Mouse (Mus musculus) lung, postnatal 25 days (tissue): ENCODE results near the gene Rptor.

Experiments
- DNase-seq: peaks from one replicate; pipeline ENCODE4 v3.0.0; 2022; ENCODE audit warnings: low spot score

Gene Rptor

DNA sequence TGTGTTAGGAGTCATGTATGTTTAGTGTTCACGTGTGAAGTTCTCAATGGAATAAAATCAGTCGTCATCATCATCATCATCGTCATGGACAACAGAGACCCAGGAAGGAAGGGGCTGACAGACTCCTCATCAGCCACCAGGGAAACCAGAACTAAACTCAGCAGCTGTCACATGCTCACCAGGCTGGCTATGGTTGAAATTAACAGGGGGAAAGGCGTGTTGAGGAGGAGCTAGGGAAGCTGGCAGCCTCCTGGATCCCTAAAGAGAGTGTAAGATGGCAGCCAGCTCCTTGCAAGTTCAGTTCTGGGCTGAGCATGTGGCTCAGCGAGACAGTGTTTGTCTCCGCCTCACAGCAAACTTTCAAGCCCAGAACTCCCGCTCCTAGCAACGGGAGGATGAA lies 332.1 kb downstream of the Rptor start:
- no peak for DNase-seq

DNA sequence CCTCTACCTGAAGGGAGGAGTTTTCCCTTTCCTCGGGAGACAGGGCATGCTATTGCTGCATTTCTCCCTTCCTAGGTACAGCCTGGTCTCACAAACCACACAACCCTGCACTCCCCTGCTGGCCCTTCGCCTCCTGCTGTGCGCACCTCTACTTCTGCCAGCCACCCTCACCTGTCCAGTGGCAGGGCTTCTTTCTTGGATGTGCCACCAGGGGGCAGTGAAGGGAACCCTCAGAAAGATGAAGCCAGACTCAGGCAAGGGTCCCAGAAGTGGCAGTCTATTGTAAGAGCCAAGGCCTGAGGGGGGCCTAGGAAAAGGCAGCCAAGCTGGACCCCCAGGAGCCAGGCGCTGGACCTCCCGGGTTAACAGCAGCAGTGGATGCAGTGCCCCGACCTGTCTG lies 332.8 kb downstream of the Rptor start:
- peak; percentile 78 for DNase-seq

- DNase-seq = no peak
Observed at GRCm38 (mm10) chr11:119936456-119936855, 333.8 kb downstream of the Rptor start.

DNA sequence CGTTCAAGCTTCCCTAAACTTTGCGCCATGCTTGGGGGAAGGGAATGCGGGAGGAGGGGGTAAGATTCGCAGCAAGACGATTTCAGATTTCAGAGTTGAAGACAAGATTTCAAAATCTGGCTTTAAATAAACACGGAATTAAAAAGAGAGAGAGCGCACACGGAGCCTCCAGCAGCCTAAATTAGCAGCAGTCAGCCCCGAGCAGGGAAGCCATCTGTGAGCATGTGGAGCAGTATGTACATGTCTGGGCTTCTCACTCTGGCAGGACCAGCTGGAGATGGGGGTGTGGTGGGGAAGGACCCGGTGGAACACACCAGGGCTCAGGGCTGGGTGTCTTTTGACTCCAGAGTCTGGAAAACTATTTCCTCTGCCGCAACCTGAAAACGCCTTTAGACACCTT lies 334.5 kb downstream of the Rptor start:
- no peak for DNase-seq

- peak; percentile 33 for DNase-seq
Observed at GRCm38 (mm10) chr11:119937772-119938502, 335.2 kb downstream of the Rptor start.

GRCm38 (mm10) chr11:119939073-119939710 lies 336.5 kb downstream of the Rptor start:
- DNase-seq = no peak

- no peak for DNase-seq
Observed at GRCm38 (mm10) chr11:119939711-119940106, 337.0 kb downstream of the Rptor start.

GRCm38 (mm10) chr11:119940142-119940541 lies 337.4 kb downstream of the Rptor start:
- no peak for DNase-seq

GRCm38 (mm10) chr11:119941794-119942193 lies 339.1 kb downstream of the Rptor start:
- no peak for DNase-seq

DNA sequence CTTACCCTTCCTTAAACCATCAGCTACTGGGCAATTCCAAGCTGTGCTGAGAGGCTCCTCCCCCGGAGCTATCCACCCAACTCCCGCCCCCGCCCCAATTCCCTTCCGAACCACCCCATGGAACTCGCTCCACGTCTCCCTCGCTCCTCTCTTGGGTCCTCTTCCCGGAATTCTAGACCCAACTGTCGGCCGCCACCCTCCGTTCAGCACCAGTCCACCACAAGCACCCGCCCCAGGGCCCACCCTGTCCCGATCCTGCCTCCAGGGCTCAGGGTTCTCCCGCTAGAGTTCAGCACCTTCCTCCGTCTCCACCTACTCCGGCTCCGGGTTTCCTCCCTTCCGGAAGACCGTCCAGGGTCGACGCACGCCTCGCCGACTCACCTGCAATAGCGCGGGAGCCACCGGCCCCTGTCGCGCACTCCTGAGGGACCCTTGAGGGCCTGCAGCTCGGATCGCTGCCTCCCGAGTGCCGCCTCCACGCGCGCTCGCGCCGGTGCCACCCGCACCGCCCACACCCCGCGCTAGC lies 339.6 kb downstream of the Rptor start:
- DNase-seq = no peak

DNA sequence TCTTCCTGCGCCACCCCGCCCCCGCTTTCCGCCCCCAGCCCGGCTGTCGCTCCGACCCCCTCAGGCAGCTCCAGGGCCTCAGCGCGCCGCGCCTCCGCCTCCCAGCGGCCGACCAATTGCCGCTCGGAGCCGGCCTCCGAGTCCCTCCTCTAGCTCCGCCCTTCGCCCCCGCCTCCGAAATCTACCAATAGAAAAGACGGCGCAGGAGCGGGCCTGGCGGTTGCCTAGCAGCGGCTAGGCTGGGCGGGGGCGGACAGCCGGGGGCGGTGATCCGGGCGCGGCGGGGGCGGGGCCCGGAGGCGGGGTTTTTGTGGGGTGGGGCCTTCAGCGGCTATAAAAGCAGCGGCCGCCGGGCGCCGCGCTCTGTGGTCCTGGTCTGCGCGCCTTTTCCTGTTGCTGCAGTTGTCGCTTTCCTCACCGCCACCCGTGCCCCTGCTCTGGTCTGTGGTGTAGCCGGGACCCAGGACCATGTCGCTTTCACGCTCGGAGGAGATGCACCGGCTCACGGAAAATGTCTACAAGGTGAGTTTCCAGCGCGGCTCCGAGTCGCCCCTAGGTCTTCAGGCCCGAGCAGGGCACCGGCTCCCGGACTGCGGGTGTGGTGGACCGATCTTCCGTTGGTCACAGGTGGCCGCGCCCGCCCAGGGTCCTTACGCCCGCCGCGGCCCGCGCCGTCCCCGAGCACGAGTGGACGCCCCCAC lies 340.2 kb downstream of the Rptor start, which contains the start of gene Baiap2:
Gene Baiap2 (plus strand): TSS at position 37 of the 701 bp plus-strand sequence.
- DNase-seq = peak; percentile 98

GRCm38 (mm10) chr11:119943428-119943988 lies 340.8 kb downstream of the Rptor start:
- DNase-seq = no peak

DNA sequence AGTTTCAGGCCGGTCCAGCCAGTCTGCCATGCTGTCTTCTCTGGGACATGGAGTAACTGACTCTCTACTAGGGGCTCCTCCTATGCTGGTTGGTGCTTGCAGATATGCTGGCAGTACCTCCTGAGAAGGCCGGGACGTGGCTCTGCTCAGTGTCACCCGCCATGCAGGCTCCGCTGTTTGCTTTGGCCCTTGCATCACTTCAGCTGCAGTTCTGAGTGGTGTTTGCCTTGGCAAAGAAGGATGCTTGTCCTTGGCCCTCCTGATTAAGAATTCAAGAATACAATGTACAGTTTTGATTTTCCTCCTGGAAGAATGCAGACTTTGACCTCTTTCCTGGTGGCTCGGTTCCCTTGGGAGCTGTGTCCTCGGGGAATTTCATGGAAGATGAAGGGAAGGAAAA lies 342.6 kb downstream of the Rptor start:
- DNase-seq = peak; percentile 90

GRCm38 (mm10) chr11:119947426-119947825 lies 344.7 kb downstream of the Rptor start:
- no peak for DNase-seq

DNA sequence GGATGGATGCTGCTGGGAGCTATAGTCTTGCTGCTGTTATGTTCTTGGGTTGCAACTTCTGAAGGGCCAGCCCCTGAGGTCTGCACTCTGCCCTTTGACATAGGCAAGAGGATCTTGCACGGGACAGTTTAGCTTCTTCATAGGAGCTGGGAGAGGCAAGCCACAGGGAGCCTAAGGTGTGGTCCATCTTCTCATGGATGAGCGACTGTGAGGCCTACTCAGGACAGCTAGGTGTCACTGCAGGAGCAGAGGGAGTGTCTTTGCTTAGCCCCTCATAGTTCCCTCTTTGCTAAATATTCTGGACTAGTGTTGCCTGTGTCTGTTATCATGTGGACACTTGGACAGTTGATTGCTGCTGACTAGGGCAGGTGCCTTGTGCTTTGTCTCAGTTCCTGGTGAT lies 345.2 kb downstream of the Rptor start:
- no peak for DNase-seq

GRCm38 (mm10) chr11:119948305-119948704 lies 345.6 kb downstream of the Rptor start:
- DNase-seq = no peak

GRCm38 (mm10) chr11:119948803-119949202 lies 346.1 kb downstream of the Rptor start:
- no peak for DNase-seq
